Mouse (Mus musculus) gonadal fat pad, adult 2 months (tissue): ENCODE data around the gene Amz1. TPM values are rescaled to one million over a fixed set of nuclear protein-coding genes. Genes with fewer than 3 reads are reported as not detected.

ENCODE experiments used
- DNase-seq: peaks from one replicate; pipeline ENCODE4 v3.0.0-alpha.2; 2012; ENCODE audit warnings: low read depth
- polyA plus RNA-seq: library from polyadenylated mRNA; depleted of rRNA; stranded (reverse); fragments of >200 nt; gene quantifications from 2 replicates; pipeline ENCODE4 v1.2.3, GENCODE M21; 2012; rRNA removed

Gene Amz1
- polyA plus RNA-seq, 1 experiment = 1.8 TPM

DNA sequence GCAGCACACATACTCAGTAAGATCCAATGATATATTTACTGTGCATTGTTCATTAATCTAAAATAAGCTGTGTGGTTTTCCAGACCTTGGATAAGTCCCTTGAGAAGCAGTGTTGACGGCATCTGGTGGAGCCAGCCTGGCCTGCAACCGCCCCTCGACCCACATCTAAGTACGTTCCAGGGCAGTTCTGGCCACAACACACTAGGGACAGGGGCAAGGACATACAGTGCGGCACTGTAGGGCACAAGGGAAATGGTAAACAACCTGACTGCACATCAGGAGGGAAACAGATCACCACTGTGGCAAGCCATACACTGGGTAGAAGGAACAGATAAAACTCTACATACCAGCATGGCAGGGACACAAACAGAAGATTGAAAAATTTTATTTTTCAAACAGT is 77.9 kb downstream of the Amz1 start:
- DNase-seq = no peak

DNA sequence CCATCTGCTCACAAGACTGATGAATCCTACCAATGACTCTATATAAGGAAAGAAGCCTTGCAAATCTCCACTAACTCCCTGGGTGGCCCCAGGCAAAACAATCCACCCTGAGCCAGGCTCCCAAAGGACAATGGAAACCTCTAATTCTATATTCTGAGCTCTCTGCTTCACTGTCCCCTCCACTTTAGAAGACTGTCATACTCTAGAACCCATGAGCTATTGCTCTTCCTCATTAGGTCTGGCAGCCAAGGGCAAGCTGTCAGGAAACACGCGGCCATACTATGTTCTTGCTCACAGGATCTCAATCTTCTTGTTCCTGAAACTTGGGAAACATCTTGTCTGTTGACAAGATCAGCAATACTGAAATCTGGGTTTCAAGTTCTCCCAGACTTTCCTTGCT is 82.3 kb downstream of the Amz1 start:
- DNase-seq = no peak

DNA sequence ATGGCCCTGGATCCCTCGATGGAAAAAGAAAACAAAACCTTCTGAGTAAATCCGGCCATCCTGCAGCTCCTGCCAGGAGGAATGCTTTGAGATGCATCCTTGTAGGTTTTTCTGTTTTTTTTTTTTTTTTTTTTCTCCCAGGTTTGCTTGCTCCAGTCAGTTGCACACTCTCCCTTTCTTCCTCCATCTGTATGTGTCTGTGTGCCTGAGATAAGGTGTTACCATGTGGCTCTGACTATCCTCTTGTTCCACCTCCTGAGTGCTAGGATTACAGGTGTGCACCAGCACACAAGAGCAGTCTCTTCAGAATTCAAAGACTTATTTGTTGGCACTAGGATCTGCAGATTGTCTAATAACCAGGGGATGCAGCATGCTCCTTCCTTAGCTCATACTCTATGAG is 83.0 kb downstream of the Amz1 start:
- DNase-seq = no peak

Other genes starting within 250 kb of the Amz1 start
- gene Chst12, start 218.6 kb upstream of the Amz1 start, polyA plus RNA-seq = 43.6 and 48.9 TPM in 2 replicates
- gene Grifin, start 159.1 kb upstream of the Amz1 start, polyA plus RNA-seq = not detected in 2 replicates
- 53.1 and 66.0 TPM in 2 replicates for gene Lfng, start 116.8 kb upstream of the Amz1 start, polyA plus RNA-seq
- gene Ttyh3, start 75.1 kb upstream of the Amz1 start, polyA plus RNA-seq = 59.6 and 77.6 TPM in 2 replicates
- gene Iqce, start 21.7 kb upstream of the Amz1 start, polyA plus RNA-seq = 13.4 and 14.8 TPM in 2 replicates
- 27.2 and 33.7 TPM in 2 replicates for gene Brat1, start 19.1 kb upstream of the Amz1 start, polyA plus RNA-seq
- gene Gna12, start 106.3 kb downstream of the Amz1 start, polyA plus RNA-seq = 86.9 and 87.5 TPM in 2 replicates